Mouse (Mus musculus): ENCODE results near the gene Smarcc1. TPM values are rescaled to one million over a fixed set of nuclear protein-coding genes. Genes with fewer than 3 reads are reported as not detected.

The Smarcc1 gene
- polyA plus RNA-seq, 1 experiment from 2014 or later = 138 TPM

- H3K36me3 ChIP-seq = peaks cover 94% of the 10 kb centered on the region
- H3K4me1 ChIP-seq = no peaks in the 10 kb centered on the region
- no peak overlapping the region for H3K4me2 ChIP-seq
- no peak overlapping the region for H3K27ac ChIP-seq
- no peak overlapping the region for H3K4me3 ChIP-seq (replicated peaks)
- H3K27me3 ChIP-seq = no peaks in the 10 kb centered on the region
- no peak overlapping the region for H3K9ac ChIP-seq
- ATAC-seq (replicated peaks; ENCODE audit: low FRiP score) = no peak
- WGBS = 88% methylated on average over 3 of the region's 3 CpGs
- no peaks in the 10 kb centered on the region for H3K9me3 ChIP-seq (replicated peaks)
Measured at GRCm38 (mm10) chr9:110208967-110209366, 91.5 kb downstream of the Smarcc1 start.

DNA sequence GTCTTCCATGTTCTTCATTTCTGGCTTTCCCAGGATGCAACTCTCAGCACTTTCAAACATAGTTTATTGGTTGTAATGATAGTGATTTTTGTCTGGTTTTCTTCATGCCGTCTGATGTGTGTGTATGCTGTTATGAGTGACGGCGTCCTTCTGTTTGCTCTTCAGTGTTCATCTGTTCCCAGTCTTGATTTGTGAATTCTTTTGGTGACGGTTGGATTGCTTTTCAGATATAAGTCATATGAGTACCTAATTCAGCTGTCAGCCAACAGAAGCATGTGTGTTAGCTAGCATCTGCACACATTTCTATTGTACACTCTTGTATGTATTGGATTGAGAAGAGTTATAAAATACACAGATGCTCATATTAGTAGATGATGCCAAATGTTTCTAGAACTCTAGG lies 106.8 kb downstream of the Smarcc1 start:
- Histone ChIP-seq H3K27me3 (no peaks in the 10 kb centered on the region), H3K4me2 (no peak overlapping the region), H3K4me3 (replicated peaks) (no peak overlapping the region), H3K36me3 (peaks cover 93% of the 10 kb centered on the region), H3K9me3 (replicated peaks) (no peaks in the 10 kb centered on the region), H3K4me1 (no peaks in the 10 kb centered on the region), H3K9ac (no peak overlapping the region), H3K27ac (no peak overlapping the region)
- WGBS = 91% methylated on average over 4 of the region's 4 CpGs
- no peak for ATAC-seq (replicated peaks; ENCODE audit: low FRiP score)

GRCm38 (mm10) chr9:110226191-110226590 lies 108.7 kb downstream of the Smarcc1 start:
- no peak overlapping the region for H3K9ac ChIP-seq
- H3K4me2 ChIP-seq = no peak overlapping the region
- H3K4me3 ChIP-seq (replicated peaks) = no peak overlapping the region
- no peaks in the 10 kb centered on the region for H3K9me3 ChIP-seq (replicated peaks)
- 96% methylated on average over 4 of the region's 4 CpGs for WGBS
- ATAC-seq (replicated peaks; ENCODE audit: low FRiP score) = no peak
- no peaks in the 10 kb centered on the region for H3K27me3 ChIP-seq
- H3K27ac ChIP-seq = no peak overlapping the region
- H3K36me3 ChIP-seq = peaks cover 93% of the 10 kb centered on the region
- H3K4me1 ChIP-seq = no peaks in the 10 kb centered on the region

- ATAC-seq (replicated peaks; ENCODE audit: low FRiP score) = no peak
- Histone ChIP-seq H3K9ac (no peak overlapping the region), H3K27ac (no peak overlapping the region), H3K4me1 (no peaks in the 10 kb centered on the region), H3K4me3 (replicated peaks) (no peak overlapping the region), H3K36me3 (peaks cover 93% of the 10 kb centered on the region), H3K4me2 (no peak overlapping the region), H3K9me3 (replicated peaks) (no peaks in the 10 kb centered on the region), H3K27me3 (no peaks in the 10 kb centered on the region)
- 91% methylated on average over 6 of the region's 6 CpGs for WGBS
Measured at GRCm38 (mm10) chr9:110228671-110229070, 111.2 kb downstream of the Smarcc1 start.

- H3K36me3 ChIP-seq = peaks cover 93% of the 10 kb centered on the region
- ATAC-seq (replicated peaks; ENCODE audit: low FRiP score) = no peak
- H3K4me3 ChIP-seq (replicated peaks) = no peak overlapping the region
- no peaks in the 10 kb centered on the region for H3K4me1 ChIP-seq
- no peaks in the 10 kb centered on the region for H3K9me3 ChIP-seq (replicated peaks)
- H3K27me3 ChIP-seq = no peaks in the 10 kb centered on the region
- H3K9ac ChIP-seq = no peak overlapping the region
- 94% methylated on average over 1 of the region's 1 CpGs for WGBS
- no peak overlapping the region for H3K4me2 ChIP-seq
- no peak overlapping the region for H3K27ac ChIP-seq
Measured at GRCm38 (mm10) chr9:110229112-110229511, 111.6 kb downstream of the Smarcc1 start.

- Histone ChIP-seq H3K9ac (no peak overlapping the region), H3K9me3 (replicated peaks) (no peaks in the 10 kb centered on the region), H3K27ac (no peak overlapping the region), H3K36me3 (peaks cover 93% of the 10 kb centered on the region), H3K4me1 (no peaks in the 10 kb centered on the region), H3K4me2 (no peak overlapping the region), H3K27me3 (no peaks in the 10 kb centered on the region), H3K4me3 (replicated peaks) (no peak overlapping the region)
- ATAC-seq (replicated peaks; ENCODE audit: low FRiP score) = no peak
- WGBS = 90% methylated on average over 10 of the region's 10 CpGs
Measured at GRCm38 (mm10) chr9:110229566-110230248, 112.2 kb downstream of the Smarcc1 start.

DNA sequence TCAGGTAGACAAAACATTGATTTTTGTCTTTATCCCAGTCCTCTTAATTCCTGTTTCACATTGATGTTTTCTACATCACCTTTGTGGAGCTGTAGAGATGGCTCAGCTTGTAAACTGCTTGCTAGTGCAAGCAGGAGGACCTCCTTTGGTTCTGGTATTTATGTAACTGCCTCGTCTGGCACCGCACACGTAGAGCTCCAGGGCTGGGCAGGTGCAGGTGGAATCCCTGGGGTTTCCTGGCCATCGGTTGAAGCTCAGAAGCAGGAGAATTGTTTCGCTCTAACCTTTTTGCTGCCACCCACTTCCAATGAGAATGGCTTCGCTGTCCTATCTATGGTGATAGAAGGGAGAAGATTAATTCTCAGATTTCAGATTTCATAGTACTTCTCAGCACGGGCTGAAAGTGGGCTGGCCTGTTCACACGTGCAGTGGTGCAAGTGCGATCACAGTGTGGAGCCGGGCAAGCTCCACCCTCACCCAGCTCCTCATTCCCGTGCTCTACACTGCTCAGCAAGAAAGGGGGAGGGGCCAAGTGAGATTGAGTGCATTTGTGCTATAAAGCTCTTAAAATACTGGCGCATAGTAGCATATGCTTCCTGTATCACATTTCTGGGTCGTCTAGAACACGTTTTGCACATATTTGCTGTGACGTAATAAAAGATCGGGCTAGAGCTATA lies 113.0 kb downstream of the Smarcc1 start:
- no peak for ATAC-seq (replicated peaks; ENCODE audit: low FRiP score)
- no peak overlapping the region for H3K4me3 ChIP-seq (replicated peaks)
- no peak overlapping the region for H3K9ac ChIP-seq
- H3K9me3 ChIP-seq (replicated peaks) = no peaks in the 10 kb centered on the region
- no peaks in the 10 kb centered on the region for H3K4me1 ChIP-seq
- H3K27ac ChIP-seq = no peak overlapping the region
- peaks cover 95% of the 10 kb centered on the region for H3K36me3 ChIP-seq
- H3K27me3 ChIP-seq = no peaks in the 10 kb centered on the region
- WGBS = 87% methylated on average over 16 of the region's 16 CpGs
- no peak overlapping the region for H3K4me2 ChIP-seq

GRCm38 (mm10) chr9:110234962-110235361 lies 117.5 kb downstream of the Smarcc1 start:
- Histone ChIP-seq H3K27ac (no peak overlapping the region), H3K36me3 (peaks cover 95% of the 10 kb centered on the region), H3K4me2 (no peak overlapping the region), H3K4me3 (replicated peaks) (no peak overlapping the region), H3K9ac (no peak overlapping the region), H3K9me3 (replicated peaks) (no peaks in the 10 kb centered on the region), H3K4me1 (no peaks in the 10 kb centered on the region), H3K27me3 (no peaks in the 10 kb centered on the region)
- WGBS = 95% methylated on average over 6 of the region's 6 CpGs
- ATAC-seq (replicated peaks; ENCODE audit: low FRiP score) = no peak

DNA sequence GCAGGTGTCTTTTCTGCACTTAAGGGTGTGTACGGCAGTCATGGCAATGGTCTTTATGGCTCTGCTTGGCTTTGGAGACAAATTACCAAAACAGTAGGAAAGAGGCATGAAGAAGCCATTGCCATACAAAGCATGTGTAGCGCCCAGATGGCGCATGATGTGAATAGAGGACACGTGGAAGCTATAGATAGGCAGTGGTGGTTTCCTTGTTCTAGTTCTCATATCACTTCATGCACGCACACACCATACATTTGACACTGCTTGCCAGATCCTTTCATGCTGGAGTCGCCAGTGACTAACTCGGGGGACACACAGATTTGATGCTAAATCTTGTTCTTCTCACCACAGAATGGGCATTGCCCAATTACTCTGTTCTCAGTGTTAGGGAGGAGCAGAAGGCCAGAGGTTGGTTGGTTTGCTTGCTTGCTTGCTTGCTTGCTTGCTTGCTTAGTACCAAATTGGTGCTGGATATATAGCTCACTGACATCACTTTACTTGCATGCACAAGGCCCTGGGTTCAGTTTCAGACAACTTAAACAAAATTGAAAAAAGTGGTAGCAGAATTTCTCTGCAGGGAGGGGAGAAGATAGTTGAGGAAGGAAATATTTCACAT lies 125.8 kb downstream of the Smarcc1 start, which contains the start of gene Cspg5:
Gene Cspg5, plus strand, starts transcription at position 563 of the 613 bp plus-strand sequence.
- peak within 1 kb of the TSS; percentile 100 for H3K4me2 ChIP-seq
- WGBS = 83% methylated on average over 7 of the region's 7 CpGs
- peaks cover 31% of the 10 kb centered on the region for H3K36me3 ChIP-seq
- H3K27me3 ChIP-seq = peaks cover 38% of the 10 kb centered on the region
- H3K9me3 ChIP-seq (replicated peaks) = no peaks in the 10 kb centered on the region
- no peak within 1 kb of the TSS for H3K27ac ChIP-seq
- 0 out of 2 replicates have a peak within 1 kb of the TSS, but pooled peaks have one; percentile 42 for H3K9ac ChIP-seq
- peak within 1 kb of the TSS; percentile 73 for H3K4me3 ChIP-seq (replicated peaks)
- no peak for ATAC-seq (replicated peaks; ENCODE audit: low FRiP score)
- H3K4me1 ChIP-seq = peaks cover 20% of the 10 kb centered on the region

- Histone ChIP-seq H3K36me3 (peaks cover 20% of the 10 kb centered on the region), H3K9ac (peak overlapping the region; percentile 42; the same call in 1 of the 2 replicates), H3K27me3 (peaks cover 38% of the 10 kb centered on the region), H3K27ac (no peak overlapping the region), H3K4me2 (peak overlapping the region; percentile 100), H3K9me3 (replicated peaks) (no peaks in the 10 kb centered on the region), H3K4me1 (peaks cover 20% of the 10 kb centered on the region), H3K4me3 (replicated peaks) (peak overlapping the region; percentile 73)
- WGBS = 22% methylated on average over 7 of the region's 7 CpGs
- no peak; the same call in 1 of the 2 replicates for ATAC-seq (replicated peaks; ENCODE audit: low FRiP score)
Measured at GRCm38 (mm10) chr9:110244567-110244888, 127.0 kb downstream of the Smarcc1 start.

DNA sequence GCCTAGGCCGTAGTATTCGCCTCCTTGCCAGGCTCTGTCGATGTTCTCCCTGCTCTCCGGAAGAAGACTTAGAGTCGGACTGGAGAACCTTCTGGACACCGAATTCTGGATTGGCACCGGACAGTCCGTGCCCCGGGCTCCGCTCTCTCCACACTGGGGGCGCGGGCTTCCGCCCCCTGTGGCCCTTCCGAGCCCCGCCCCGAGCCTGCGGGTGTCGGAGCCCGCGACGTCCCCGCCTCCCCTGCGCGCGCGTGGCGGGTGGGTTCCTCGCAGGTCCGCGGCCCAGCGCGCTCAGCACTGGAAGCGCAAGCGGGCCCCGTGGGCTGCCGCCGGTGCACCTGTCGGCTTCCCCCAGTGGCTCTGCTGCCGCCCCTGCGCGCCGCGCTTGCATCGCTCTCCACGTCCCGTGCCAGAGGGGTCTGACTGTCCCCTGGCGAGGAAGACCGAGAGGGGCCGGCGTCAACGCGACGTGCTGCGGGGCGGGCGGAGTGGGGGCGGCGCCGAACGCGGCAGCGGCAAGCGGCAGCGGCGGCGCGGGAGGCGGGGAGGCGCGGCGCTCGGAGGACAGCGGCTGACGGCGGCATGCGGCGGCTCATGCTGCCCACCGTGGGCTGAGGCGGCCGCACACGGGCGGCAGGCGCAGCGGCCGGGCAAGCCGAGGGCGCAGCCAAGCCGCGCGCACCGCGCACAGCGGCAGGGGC lies 127.5 kb downstream of the Smarcc1 start:
- H3K36me3 ChIP-seq = peaks cover 16% of the 10 kb centered on the region
- H3K4me1 ChIP-seq = peaks cover 25% of the 10 kb centered on the region
- H3K4me2 ChIP-seq = peak overlapping the region; percentile 100
- H3K9ac ChIP-seq = peak overlapping the region; percentile 42
- no peak overlapping the region for H3K27ac ChIP-seq
- peaks cover 38% of the 10 kb centered on the region for H3K27me3 ChIP-seq
- ATAC-seq (replicated peaks; ENCODE audit: low FRiP score) = peak; percentile 66
- H3K9me3 ChIP-seq (replicated peaks) = no peaks in the 10 kb centered on the region
- under 1% methylated on average over 72 of the region's 93 CpGs for WGBS
- peak overlapping the region; percentile 73 for H3K4me3 ChIP-seq (replicated peaks)

Data from kidney, embryonic 15.5 days (tissue).